Mouse (Mus musculus) neutrophil, adult 59 days (primary cell): ENCODE measurements around the gene Taar7b. TPM values are rescaled to one million over a fixed set of nuclear protein-coding genes. Genes with fewer than 3 reads are reported as not detected.

Experiments used
- total RNA-seq, 2 experiments: library from RNA; stranded (reverse); gene quantifications; 1 replicate in 1 of 2; 2 replicates in 1 of 2; pipeline ENCODE4 v1.2.4; 2023

The Taar7b gene
- total RNA-seq, result not detected

GRCm38 (mm10) chr10:23999639-24000038 lies at the start of gene Taar7b:
Taar7b (plus strand) TSS chr10:23999939.

DNA sequence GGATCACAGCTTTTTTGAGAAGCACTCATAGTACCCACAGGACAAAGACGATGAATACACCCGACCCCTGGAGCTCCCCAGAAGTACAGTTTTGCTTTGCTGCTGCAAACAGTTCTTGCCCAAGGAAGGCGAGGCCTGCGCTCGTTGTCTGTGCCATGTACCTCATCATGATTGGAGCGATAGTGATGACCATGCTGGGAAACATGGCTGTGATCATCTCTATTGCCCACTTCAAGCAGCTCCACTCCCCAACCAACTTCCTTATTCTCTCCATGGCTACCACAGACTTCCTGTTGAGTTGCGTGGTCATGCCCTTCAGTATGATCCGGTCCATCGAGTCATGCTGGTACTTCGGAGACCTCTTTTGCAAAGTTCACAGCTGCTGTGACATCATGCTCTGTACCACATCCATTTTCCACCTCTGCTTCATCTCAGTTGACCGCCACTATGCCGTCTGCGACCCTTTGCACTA lies 39.3 kb upstream of the Taar7b start, which contains the start of gene Taar4:
Gene Taar4 (plus strand): TSS at position 51 of the 472 bp plus-strand sequence.

DNA sequence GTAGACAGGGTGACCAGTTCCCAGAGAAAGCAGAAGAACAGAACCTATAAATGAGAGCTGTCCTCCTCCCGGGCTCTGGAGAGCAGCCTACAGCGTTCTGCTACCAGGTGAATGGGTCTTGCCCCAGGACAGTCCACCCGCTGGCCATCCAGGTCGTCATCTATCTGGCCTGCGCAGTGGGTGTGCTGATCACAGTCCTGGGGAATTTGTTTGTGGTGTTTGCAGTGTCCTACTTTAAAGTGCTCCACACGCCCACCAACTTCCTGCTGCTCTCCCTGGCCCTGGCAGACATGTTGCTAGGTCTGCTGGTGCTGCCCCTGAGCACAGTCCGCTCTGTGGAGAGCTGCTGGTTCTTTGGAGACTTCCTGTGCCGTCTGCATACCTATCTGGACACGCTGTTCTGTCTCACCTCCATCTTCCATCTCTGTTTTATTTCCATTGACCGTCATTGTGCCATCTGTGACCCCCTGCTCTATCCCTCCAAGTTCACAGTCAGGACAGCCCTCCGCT lies 29.0 kb upstream of the Taar7b start, which contains the start of gene Taar5:
Gene Taar5 (plus strand): TSS at position 51 of the 510 bp plus-strand sequence.

GRCm38 (mm10) chr10:23985546-23985945 lies 14.2 kb upstream of the Taar7b start, which contains the start of gene Taar6:
Taar6 (minus strand) TSS chr10:23985646.

GRCm38 (mm10) chr10:23993381-23993780 lies 6.4 kb upstream of the Taar7b start, which contains the start of gene Taar7a:
Taar7a (minus strand) TSS chr10:23993481.

DNA sequence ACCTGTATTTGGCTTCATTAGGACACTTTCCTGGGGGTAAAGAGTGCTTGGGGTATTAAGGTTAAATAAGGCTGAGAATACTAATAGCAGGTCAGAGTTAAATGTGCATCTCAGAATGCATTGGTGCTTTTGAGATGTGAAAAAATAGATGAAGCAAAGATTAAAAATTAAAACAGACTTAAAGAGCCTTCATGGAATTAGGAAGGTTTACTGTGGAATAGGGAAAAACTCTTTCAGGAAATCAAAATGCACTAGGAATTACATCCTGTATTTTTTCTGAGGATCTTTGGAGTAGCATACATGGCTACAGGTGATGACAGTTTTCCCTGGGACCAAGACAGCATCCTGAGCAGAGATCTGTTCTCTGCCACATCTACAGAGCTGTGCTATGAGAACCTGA lies 27.2 kb downstream of the Taar7b start, which contains the start of gene Taar7d:
Gene Taar7d (plus strand): TSS at position 301 of the 400 bp plus-strand sequence.

DNA sequence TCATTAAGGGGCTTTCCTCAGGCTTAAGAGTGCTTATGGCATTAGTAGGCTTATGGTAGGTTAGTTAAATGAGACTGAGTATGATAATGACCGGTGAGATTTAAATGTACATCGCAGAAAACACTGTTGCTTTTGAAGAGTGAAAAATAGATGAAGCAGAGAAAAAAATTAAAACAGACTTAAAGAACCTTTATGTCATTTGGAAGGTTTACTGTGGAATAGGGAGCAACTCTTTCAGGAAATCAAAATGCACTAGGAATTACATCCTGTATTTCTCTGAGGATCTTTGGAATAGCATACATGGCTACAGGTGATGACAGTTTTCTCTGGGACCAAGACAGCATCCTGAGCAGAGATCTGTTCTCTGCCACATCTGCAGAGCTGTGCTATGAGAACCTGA lies 37.6 kb downstream of the Taar7b start, which contains the start of gene Taar7e:
Gene Taar7e (plus strand): TSS at position 301 of the 400 bp plus-strand sequence.

GRCm38 (mm10) chr10:24049210-24049609 lies 49.5 kb downstream of the Taar7b start, which contains the start of gene Taar7f:
Taar7f (plus strand) TSS chr10:24049510.

Other genes starting within 250 kb of the Taar7b start
- gene Rps12, start 212.7 kb upstream of the Taar7b start, total RNA-seq, result 100 to 1,000 TPM; 279 to 602 TPM
- under 1 TPM; 0.11 to 0.13 TPM for gene Slc18b1, start 203.0 kb upstream of the Taar7b start, total RNA-seq
- gene Vnn3, start 148.5 kb upstream of the Taar7b start, total RNA-seq, result 10 to 100 TPM; 46.2 to 52.7 TPM
- gene Vnn1, start 105.3 kb upstream of the Taar7b start, total RNA-seq, result under 1 TPM in 1 of 2 experiments, not detected in 1; 0.22 TPM
- gene Taar1, start 79.6 kb upstream of the Taar7b start, total RNA-seq, result not detected
- gene Taar2, start 61.4 kb upstream of the Taar7b start, total RNA-seq, result not detected
- not detected for gene Taar3, start 50.4 kb upstream of the Taar7b start, total RNA-seq
- gene Taar4, start 39.4 kb upstream of the Taar7b start, total RNA-seq, result not detected
- not detected for gene Taar5, start 29.2 kb upstream of the Taar7b start, total RNA-seq
- gene Taar6, start 14.3 kb upstream of the Taar7b start, total RNA-seq, result not detected
- gene Taar7a, start 6.5 kb upstream of the Taar7b start, total RNA-seq, result not detected
- gene Taar7d, start 27.3 kb downstream of the Taar7b start, total RNA-seq, result not detected
- not detected for gene Taar7e, start 37.7 kb downstream of the Taar7b start, total RNA-seq
- not detected for gene Taar7f, start 49.6 kb downstream of the Taar7b start, total RNA-seq
- gene Taar8a, start 76.6 kb downstream of the Taar7b start, total RNA-seq, result not detected
- gene Taar8b, start 92.4 kb downstream of the Taar7b start, total RNA-seq, result not detected
- gene Taar8c, start 102.0 kb downstream of the Taar7b start, total RNA-seq, result not detected
- gene Taar9, start 109.6 kb downstream of the Taar7b start, total RNA-seq, result not detected
- 100 to 1,000 TPM; 103 to 104 TPM for gene Stx7, start 149.4 kb downstream of the Taar7b start, total RNA-seq
- gene Moxd1, start 223.6 kb downstream of the Taar7b start, total RNA-seq, result not detected